Mouse (Mus musculus) ES-Bruce4 (cell line): ENCODE measurements around the gene Ppt2.
A peak's percentile ranks its signal among the peaks of the same experiment; 100 is the strongest.

Experiments used
- CTCF ChIP-seq: IDR thresholded peaks from one replicate; pipeline ENCODE4 v1.8.1; 2011; ENCODE audit warnings: low read depth, low read length
- EP300 ChIP-seq: IDR thresholded peaks from 2 replicates; pipeline ENCODE4 v1.6.1; 2011; ENCODE audit warnings: low read depth, low read length; ENCODE audit not compliant: insufficient read depth
- POLR2A ChIP-seq: IDR thresholded peaks from one replicate; pipeline ENCODE4 v1.8.1; 2011; ENCODE audit warnings: low read length; ENCODE audit not compliant: insufficient read depth

DNA sequence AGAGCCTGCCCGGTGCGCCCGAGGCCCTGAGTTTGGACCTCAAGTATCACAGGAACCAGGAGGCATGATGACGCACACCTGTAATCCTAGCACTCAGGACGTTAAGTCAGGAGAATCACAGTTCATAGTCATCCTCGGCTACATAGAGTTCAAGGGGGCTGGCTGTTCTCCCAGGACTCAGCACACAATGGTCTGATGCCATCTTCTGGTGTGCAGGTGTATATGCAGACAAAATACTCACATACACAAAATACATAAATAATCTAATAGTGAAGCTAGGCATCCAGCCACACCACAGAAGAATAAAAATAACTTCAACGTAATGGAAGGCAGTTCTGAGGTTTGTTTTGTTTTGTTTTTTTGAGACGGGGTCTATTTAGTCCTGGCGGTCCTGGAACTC is 5.1 kb downstream of the Ppt2 start:
- peak; percentile 32 for TF ChIP-seq CTCF
- no peak for TF ChIP-seq EP300
- TF ChIP-seq POLR2A: no peak
